Mouse (Mus musculus) gastrocnemius, adult 8-10 months (tissue): ENCODE measurements around the gene Narfl. TPM values are rescaled to one million over a fixed set of nuclear protein-coding genes. Genes with fewer than 3 reads are reported as not detected.
A peak's percentile ranks its signal among the peaks of the same experiment; 100 is the strongest.
"Not testable (repeated sequence)": the region's sequence is repeated elsewhere in the genome, so short reads cannot be mapped to it uniquely, and the experiment has no call there.

ENCODE experiments used
- DNase-seq, 2 experiments: peaks; one replicate each; pipeline ENCODE4 v3.0.0; 2022; ENCODE audit warnings: low spot score in 2 of 2
- total RNA-seq, 4 experiments: library from RNA; stranded (reverse); gene quantifications; 2 replicates each; pipeline ENCODE4 v1.2.4; 2022

Narfl gene
- total RNA-seq, 4 experiments from 2014 or later: 24.4 to 29.6 (median 26.5) TPM

DNA sequence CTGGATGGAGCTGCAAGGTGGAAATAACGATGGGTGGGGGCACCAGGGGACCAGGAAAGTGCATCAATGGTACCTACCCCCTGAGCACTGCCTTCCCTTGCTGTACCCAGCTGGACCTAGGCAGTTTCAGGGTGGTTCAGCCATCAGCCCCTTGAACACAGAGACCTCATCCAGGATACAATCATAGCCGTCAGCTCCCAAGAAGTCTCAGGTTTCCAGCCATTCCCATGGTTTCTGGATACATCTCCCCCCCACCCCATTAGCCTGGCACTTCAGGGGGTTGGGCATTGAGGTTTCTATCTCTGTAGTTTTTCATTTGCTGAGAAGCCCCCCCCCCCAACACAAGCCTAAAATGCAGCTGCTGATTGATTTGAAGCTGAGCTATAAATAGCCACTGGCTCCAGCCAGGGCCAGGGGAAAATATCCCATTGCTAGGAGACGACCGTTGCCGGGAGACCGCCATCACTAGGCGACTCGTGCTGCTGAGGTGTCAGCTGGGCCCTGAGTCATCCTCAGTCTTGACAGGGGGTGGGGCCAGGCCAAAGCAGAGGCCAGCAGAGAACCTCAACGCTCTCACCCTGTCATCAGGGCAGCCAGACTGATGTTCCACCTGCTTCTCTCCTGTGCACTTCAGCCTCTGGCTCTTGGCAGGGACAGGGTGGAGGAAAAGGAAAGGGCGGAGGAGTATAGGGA lies 29.4 kb downstream of the Narfl start:
- no peak for DNase-seq

DNA sequence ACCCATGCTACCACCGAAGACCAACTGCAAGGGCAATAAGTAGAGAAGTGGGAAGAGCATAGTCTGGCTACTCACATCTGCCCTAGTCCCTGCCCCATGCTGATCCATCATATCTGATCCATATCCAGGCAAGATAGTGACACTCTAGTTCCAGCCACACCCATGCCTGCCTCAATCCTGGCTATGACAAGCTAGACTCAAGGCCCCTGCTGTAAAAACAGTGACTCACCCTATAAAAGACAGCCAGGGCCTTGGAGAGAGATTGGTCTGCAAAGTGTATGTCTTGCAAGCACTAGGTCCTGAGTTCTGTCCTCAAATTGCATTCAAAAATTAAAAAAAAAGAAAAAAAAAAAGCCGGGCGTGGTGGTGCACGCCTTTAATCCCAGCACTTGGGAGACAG lies 32.9 kb downstream of the Narfl start:
- no peak for DNase-seq

DNA sequence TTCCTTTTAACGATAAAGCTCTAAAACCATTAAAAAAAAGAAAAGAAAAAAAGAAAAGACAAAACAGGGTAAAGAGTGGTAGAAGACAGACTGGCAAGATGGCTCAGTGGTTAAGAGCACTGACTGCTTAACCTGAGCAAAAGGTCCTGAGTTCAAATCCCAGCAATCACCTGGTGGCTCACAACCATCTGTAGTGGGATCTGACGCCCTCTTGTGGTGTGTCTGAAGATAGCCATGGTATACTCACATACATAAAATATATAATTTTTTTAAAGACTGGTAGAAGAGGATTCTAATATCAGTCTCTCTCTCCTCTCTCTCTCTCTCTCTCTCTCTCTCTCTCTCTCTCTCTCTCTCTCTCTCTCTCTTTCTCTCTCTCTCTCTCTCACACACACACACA lies 33.9 kb downstream of the Narfl start:
- DNase-seq: not testable (repeated sequence)

DNA sequence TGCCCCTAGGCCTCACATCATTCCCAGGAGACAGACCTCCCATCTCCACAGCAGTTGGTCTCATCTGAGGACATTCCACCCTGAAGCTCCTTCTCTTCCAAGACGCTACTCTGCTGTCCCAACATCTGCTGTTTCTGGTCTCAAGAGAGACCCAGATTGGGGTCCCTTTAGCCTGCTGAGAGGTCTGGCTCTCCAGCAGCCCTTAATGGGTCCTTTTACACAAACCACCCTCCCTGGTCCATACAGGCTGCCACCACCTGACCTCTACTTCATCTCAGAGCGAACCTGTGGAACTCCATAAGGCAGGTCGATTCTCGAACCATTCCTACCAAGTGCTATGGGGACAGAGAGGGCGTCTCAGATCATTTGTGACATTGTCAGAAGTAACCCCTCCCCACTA lies 34.5 kb downstream of the Narfl start:
- DNase-seq: no peak

DNA sequence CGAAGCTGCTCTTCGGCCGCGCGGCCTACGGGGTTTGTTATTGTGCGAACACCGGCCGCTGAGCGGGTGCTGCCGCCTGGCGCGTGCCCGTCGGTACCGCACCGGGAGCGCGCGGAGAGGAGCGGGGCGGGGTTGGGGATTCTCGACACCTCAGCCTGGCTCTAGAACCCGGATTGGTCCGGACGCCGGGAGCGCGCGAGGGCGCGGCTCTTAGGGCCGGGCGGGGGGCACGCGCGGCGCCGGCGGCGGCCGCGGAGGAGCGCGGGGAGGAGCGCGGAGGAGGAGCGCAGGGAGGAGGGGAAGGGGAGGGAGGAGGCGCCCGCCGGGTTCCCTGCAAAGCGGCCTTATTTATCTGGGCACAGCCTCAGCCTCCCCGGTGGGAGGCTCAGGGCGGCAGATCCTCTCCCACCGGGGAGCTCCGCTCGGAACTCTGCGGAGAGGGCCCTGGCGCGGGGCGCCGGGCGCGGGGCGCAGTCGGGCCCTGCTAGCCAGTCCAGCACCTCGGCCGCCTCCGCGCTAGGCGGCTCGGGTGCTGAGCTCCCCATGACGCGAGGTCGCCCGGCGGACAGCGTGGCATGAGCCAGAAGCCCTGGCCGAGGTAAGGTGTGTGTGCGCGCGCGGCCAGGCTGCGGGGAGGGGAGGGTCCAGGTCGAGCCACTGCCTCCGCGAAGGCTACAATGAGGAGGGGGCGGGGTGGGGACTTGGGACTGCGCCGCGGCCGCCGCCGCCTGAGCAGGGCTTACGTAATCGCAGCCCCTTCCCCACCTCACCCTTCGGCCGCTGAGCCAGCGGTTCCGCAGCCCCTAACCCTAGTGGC lies 35.4 kb downstream of the Narfl start, which contains the start of gene Fbxl16:
Fbxl16 (plus strand) TSS at position 297 of the 817 bp plus-strand sequence.
- DNase-seq: peak in 1 of 2 experiments; percentile 47

DNA sequence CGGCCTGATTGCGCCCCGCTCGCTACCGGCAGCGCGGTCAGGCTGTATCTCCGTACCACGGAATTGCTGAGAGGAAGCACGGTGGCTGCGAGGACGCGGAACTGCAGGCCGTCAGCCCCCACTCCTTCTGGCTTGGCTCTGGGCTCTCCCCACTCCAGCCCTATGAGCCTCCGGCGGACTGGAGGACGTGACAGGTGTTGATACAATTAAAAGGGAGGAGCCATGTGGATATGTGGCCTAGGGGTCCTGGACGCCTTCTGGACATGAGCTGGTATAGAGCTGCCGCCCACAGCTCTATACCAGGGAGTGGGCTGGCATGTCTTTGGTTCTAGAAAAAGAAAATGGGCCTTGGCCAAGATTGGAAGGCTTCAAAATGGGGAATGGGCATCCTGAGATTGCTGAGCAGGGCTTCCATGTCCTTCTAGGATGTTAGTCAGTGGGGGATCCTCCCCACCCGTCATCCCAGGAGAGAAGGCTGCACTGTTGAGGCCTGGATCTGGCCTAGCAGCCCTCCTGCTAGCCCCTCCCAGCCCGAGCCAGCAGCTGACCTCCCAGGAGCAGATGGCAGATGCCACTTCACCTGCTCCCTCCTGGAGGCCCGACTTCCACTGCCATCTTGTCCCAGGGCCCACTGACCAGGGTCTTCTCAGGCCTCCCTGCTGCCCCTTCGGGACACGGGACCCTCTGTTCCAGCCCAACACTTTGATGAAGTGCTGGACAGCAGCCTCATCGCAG lies 36.2 kb downstream of the Narfl start:
- DNase-seq: no peak

DNA sequence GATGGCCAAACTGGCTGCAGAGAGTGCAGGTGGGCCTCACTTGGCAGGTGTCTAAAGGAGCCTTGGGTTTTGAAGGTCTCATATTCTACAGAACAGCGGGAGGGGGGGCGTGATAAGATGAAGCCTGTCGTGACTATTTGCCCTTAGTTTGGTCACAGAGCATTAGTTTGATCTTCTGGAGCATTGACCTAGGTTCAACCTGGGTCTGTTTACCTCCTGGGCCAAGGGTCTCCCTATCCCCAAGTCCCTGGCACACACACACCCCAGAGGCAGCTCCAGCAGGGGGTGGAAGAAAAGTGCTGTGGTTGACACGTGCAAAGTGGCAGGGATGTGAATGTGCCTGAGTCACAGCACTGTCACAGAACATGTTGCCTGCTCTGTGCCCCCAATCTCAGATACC lies 37.3 kb downstream of the Narfl start:
- DNase-seq: no peak

DNA sequence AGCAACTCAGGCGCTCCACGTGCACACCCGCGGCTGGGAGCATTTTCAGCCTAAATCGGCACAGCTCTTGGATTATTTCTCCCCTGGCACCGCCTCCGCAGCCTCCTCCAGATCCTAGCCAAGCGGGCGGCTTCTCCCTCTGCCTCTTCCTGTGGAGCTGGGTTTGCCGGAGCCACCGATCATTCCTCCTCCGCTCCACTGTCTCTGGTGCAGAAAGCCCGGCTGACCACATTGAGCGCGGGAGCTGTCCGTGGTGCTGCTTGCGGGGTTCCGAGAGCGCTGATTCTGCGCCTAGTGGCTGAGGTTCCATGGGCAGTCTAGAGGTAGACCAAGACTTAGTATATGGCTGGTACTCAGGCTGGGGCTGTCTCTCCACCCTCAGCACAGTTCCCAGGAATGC lies 39.9 kb downstream of the Narfl start:
- peak in 1 of 2 experiments; percentile 55 for DNase-seq

DNA sequence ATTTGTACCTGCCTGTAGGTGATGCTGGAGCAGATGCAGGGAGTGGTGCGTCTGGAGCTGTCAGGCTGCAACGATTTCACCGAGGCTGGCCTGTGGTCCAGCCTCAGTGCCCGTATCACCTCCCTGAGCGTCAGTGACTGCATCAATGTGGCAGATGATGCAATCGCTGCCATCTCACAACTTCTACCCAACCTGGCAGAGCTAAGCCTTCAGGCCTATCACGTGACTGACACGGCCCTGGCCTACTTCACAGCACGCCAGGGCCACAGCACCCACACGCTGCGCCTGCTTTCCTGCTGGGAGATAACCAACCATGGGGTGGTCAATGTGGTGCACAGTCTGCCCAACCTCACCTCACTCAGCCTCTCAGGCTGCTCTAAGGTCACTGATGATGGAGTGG lies 44.1 kb downstream of the Narfl start:
- DNase-seq: no peak

DNA sequence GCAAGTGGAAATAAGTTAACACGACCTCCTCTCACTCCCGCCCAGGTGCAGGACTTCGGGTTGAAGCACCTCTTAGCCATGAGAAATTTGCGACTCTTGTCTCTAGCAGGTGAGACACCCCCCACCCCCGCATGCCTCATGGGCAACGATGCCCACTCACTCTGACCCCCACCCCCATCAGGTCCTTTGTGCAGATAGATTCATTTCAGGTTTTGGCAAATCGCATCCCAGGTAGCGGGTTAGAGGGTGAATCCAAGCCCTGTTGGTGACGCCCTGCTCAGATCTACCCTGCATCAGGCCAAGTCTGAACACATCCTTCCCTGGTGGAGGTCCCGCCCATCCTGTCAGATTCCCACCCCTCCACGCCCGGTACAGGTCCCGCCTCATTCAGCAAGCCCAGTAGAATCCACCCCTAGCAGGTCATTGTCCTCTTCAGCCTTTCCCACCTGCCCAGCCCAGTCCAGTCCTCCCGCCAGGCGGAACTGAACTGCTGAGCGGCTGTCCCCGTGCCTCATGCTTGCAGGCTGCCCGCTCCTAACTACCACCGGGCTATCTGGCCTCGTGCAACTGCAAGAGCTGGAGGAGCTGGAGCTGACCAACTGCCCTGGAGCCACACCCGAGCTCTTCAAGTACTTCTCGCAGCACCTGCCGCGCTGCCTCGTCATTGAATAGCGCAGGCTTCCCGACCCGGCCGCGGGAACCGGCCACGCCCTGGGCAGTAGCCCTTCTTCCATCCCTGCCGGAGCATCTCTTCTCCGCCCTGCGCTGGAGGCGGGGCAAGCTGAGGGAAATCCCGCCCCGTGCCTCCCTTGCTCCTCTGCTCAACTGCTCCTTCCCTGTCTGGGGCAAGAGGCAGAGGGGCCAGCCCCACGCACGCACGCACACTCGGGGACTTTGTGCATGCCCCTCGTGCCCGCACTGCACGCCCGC lies 45.5 kb downstream of the Narfl start:
- no peak for DNase-seq

DNA sequence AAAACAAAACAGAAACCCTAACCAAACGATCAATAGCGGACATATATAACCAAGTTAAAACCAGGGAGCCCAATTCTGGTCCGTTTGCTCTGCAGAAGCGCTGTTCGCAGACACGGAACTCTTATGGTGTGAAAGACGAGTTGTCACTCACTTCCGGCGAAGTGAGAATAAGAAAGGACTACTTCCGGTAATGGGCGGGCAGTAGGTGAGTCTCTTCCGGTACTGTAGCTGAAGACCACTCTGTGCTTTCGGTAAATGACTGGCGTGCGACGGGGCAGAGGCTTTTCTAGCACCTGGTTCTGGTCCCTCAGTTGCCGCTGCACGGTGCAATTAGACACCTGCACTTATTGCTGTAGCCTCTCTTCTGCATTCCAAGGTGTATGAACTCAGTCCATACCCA lies 49.9 kb downstream of the Narfl start, which contains the start of gene Wdr24:
Wdr24 (plus strand) TSS at position 176 of the 400 bp plus-strand sequence.
- DNase-seq: peak in 1 of 2 experiments; percentile 57

DNA sequence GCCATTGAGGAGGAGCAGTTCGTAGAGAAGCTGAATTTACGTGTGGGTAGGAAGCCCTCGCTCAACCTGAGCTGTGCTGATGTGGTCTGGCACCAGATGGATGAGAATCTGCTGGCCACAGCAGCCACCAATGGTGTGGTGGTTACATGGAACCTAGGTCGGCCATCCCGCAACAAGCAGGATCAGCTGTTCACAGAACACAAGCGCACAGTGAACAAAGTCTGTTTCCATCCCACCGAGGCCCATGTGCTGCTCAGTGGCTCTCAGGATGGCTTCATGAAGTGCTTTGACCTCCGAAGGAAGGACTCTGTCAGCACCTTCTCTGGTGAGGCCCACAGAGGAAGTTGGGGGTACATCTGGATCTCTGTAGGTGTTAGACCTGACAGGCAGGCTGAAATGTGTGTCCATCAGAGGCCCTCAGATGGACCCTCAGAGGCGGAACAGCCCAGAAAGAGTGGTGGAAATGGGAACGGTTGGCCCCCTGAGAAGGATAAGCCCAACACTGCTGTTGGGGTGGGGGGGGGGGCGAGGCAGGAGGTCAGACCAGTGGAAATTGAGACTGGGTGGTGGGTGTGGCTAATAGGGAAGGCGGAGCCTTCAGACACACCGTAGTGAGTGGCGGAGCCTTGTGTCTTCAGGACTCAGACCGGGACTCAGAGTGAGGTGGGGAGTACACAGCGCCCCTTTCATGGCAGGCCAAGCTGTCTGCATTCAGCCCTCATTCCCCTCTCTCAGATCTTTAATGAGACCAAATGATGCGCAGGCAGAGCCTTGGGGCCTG lies 51.0 kb downstream of the Narfl start:
- DNase-seq: no peak

DNA sequence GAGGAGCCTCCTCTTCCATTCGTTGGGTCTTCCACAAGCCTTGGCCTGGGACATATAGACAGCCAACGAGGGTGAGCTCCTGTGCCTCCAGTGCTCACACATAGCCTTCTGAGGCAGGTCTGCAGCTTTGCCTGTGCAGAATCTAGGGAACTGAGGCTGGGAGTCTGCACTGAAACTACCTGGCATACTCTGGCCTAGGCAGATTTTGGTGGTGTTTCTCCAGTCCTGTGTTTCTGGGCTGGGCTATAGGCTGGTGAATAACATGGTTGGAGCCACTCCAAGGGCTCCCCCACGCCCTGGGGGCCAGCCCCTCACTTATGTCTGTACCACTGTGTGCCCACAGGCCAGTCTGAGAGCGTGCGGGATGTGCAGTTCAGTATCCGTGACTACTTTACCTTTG lies 51.7 kb downstream of the Narfl start:
- no peak for DNase-seq

DNA sequence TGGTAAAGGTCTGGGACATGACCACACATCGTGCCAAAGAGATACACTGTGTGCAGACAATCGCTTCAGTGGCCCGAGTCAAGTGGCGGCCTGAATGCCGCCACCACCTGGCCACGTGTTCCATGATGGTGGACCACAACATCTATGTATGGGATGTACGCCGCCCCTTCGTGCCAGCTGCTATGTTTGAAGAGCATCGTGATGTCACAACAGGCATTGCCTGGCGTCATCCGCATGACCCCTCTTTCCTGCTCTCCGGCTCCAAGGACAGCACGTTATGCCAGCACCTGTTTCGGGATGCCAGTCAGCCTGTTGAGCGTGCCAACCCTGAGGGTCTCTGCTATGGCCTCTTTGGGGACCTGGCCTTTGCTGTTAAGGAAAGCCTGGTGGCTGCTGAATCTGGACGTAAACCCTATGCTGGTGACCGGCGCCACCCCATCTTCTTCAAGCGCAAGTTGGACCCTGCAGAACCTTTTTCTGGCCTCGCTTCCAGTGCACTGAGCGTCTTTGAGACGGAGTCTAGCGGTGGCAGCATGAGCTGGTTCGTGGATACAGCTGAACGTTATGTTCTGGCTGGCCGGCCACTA lies 52.5 kb downstream of the Narfl start:
- no peak for DNase-seq

DNA sequence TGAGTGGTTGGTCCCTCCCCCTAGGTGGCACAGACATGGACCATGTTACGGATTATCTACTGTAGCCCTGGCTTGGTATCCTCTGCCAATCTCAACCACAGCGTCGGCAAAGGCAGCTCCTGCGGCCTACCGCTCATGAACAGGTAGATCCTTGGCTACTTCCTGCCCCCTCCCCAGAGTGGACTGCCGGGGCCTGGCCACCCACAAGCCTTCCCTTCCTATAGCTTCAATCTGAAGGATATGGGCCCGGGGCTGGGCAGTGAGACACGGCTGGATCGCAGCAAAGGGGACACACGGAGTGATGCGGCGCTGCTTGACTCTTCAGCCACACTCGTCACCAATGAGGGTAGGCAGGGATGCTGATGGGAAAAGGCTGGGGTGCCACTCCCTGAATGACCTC lies 53.4 kb downstream of the Narfl start:
- no peak for DNase-seq

DNA sequence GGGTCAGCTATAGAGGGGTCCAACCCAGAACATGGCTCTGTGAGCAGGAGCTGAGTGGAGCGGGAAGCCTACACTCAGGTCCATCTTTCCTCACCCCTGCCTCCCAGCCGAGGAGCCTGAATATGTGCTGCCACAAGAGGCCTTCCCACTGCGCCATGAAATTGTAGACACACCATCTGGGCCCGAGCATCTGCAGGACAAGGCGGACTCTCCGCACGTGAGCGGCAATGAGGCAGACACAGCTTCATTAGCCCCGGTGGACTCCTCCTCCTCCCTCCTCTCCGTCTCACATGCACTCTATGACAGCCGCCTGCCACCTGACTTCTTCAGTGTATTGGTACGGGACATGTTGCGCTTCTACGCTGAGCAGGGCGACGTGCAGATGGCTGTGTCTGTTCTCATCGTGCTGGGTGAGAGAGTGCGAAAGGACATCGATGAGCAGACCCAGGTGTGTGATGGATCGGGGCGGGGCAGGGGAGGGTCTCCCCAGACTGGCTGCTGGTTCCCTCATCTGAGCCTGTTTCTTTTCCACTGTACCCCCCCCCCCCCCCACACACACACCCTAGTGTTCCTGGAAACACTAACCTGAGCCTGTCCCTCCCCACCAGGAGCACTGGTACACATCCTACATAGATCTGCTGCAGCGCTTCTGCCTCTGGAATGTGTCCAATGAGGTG lies 54.1 kb downstream of the Narfl start:
- DNase-seq: peak in 1 of 2 experiments; percentile 7

DNA sequence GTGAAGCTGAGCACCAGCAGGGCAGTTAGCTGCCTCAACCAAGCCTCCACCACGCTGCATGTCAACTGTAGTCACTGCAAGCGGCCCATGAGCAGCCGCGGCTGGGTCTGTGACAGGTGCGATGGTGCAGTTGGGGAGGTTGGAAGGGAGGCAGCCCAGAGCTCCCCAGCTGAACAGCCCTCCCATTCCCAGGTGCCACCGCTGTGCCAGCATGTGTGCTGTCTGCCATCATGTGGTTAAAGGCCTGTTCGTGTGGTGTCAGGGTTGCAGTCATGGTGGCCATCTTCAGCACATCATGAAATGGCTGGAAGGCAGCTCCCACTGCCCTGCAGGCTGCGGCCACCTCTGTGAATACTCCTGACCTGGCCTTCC lies 54.6 kb downstream of the Narfl start:
- peak in 1 of 2 experiments; percentile 5 for DNase-seq

DNA sequence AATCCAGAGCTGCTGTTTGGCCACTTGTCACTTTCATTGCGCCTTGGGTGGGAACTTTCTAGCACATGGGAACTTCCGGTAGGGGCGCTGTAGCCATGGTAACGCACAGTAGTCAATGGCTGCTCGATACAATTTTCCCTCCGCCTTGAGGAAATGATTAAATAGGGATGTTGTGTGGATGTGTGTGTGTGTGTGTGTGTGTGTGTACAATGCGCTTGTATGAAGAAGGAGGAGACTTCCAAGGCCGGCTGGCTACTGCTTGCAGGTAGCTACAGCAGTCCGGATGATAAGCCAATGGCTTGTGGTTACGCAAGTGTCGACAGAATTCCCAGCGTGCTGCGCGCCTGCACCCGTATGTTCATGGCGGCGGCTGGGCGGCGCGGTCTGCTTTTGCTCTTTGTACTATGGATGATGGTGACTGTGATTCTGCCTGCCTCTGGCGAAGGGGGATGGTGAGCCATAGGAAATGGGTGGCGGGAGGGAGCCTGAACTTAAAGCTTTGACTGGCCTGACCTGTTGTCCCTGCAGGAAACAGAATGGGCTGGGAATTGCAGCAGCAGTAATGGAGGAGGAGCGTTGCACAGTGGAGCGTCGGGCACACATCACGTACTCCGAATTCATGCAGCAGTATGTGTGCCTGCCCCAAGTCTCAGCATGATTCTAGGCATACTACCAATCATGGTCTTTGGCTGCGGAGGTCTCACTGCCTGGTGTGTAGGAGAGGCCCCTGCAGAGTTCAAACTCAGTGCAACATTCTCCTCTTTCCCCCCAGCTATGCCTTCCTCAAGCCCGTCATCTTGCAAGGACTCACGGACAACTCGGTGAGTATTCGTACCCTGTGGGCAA lies 55.4 kb downstream of the Narfl start, which contains the start of gene Jmjd8:
Jmjd8 (plus strand) TSS at position 156 of the 846 bp plus-strand sequence.
- peak in 1 of 2 experiments; percentile 55 for DNase-seq
